Mouse (Mus musculus) liver, embryonic 12.5 days (tissue): Measurements from ENCODE around the gene Syn2. TPM values are rescaled to one million over a fixed set of nuclear protein-coding genes. Genes with fewer than 3 reads are reported as not detected.

Source experiments
- ATAC-seq: fragments of 200-750 bp; cut with Nextera tagmentation; 2 replicates; pipeline ENCODE4 v1.8.0; 2017; ENCODE audit warnings: moderate number of reproducible peaks, mild to moderate bottlenecking, moderate library complexity
- H3K27ac ChIP-seq: fragments of 300-500 bp; sonication (generic); 2 replicates; pipeline ENCODE4 v1.5.1; 2016; ENCODE audit warnings: mild to moderate bottlenecking
- H3K27me3 ChIP-seq: fragments of 300-500 bp; sonication (generic); replicated peaks from 2 replicates; pipeline ENCODE4 v1.6.1; 2016; ENCODE audit warnings: mild to moderate bottlenecking, moderate library complexity
- H3K36me3 ChIP-seq: fragments of 300-500 bp; sonication (generic); 2 replicates; pipeline ENCODE4 v1.6.1; 2016; ENCODE audit warnings: mild to moderate bottlenecking, moderate library complexity
- H3K4me1 ChIP-seq: fragments of 300-500 bp; sonication (generic); 2 replicates; pipeline ENCODE4 v1.6.1; 2016
- H3K4me2 ChIP-seq: fragments of 300-500 bp; sonication (generic); 2 replicates; pipeline ENCODE4 v1.6.1; 2016; ENCODE audit warnings: mild to moderate bottlenecking, moderate library complexity
- H3K4me3 ChIP-seq: fragments of 300-500 bp; sonication (generic); 2 replicates; pipeline ENCODE4 v1.5.1; 2016; ENCODE audit warnings: mild to moderate bottlenecking, moderate library complexity
- H3K9ac ChIP-seq: fragments of 300-500 bp; sonication (generic); 2 replicates; pipeline ENCODE4 v1.6.1; 2016; ENCODE audit warnings: mild to moderate bottlenecking, moderate library complexity
- H3K9me3 ChIP-seq: fragments of 300-500 bp; sonication (generic); replicated peaks from 2 replicates; pipeline ENCODE4 v1.6.1; 2016; ENCODE audit warnings: mild to moderate bottlenecking, moderate library complexity
- WGBS: fragments of 180-500 bp; shearing (Covaris S2); methylation state at CpG from one replicate; pipeline ENCODE4 v1.1.7; 2016; ENCODE audit not compliant: insufficient replicate concordance; 5-methylcytosine and 5-hydroxymethylcytosine counted together
- polyA plus RNA-seq: library from polyadenylated mRNA; unstranded; fragments of >200 nt; fragmentation: Nextera tagmentation; extraction: Ambion mirVana; gene quantifications from 2 replicates; pipeline ENCODE4 v1.2.1, GENCODE M21; 2016

The Syn2 gene
- polyA plus RNA-seq, 1 experiment from 2014 or later: not detected

GRCm38 (mm10) chr6:115275116-115275815, 140.6 kb downstream of the Syn2 start:
- Histone ChIP-seq H3K36me3 (no peaks in the 10 kb centered on the region), H3K27me3 (0 out of 2 replicates have a peak, but pooled peaks cover 9% of the 10 kb centered on the region), H3K4me3 (no peak overlapping the region), H3K4me2 (no peak overlapping the region), H3K4me1 (0 out of 2 replicates have a peak, but pooled peaks cover 3% of the 10 kb centered on the region), H3K9me3 (no peaks in the 10 kb centered on the region), H3K9ac (no peak overlapping the region), H3K27ac (no peak overlapping the region)
- 77% methylated on average over 10 of the region's 10 CpGs for WGBS
- ATAC-seq: no peak

DNA sequence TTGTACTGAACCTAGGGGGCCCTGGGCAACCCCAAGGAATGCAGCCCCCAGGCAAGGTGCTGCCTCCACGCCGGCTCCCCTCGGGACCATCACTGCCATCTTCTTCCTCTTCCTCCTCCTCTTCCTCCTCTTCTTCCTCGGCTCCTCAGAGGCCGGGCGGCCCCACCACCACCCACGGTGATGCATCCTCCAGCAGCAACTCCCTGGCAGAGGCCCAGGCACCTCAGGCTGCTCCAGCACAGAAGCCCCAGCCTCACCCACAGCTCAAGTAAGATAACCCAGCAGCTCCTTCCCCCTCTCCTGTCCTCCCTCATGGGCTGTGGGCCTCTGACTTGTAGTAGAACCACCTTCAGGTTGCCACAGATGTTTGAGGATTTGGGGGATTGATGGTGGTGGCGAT, 143.4 kb downstream of the Syn2 start:
- Histone ChIP-seq H3K36me3 (no peaks in the 10 kb centered on the region), H3K9me3 (no peaks in the 10 kb centered on the region), H3K27ac (no peak overlapping the region), H3K4me3 (no peak overlapping the region), H3K4me1 (0 out of 2 replicates have a peak, but pooled peaks cover 3% of the 10 kb centered on the region), H3K27me3 (0 out of 2 replicates have a peak, but pooled peaks cover 5% of the 10 kb centered on the region), H3K9ac (no peak overlapping the region), H3K4me2 (no peak overlapping the region)
- WGBS: 59% methylated on average over 8 of the region's 8 CpGs
- no peak for ATAC-seq

DNA sequence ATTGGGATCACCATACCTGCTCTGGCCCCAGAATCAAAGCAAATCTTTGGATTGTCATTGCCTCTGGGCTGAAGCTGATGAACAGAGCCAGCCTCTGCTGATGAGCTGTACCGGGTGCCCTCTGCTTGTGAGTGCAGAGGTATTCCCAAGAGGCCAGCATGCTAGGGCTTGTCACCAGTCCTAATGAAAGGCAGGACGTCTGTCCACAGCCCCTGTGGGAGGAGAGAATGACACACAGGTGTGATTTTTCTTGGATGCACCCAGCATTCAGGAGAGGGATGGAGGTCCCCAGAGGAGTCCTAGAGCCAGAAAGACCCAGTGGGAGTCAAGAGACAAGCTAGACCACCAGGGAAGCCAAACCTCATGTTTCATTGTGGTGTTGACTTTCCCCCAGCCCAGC, 144.9 kb downstream of the Syn2 start:
- 0 out of 2 replicates have a peak, but pooled peaks cover 5% of the 10 kb centered on the region for H3K27me3 ChIP-seq
- ATAC-seq: no peak
- no peak overlapping the region for H3K27ac ChIP-seq
- no peaks in the 10 kb centered on the region for H3K36me3 ChIP-seq
- no peak overlapping the region for H3K4me3 ChIP-seq
- WGBS: 49% methylated on average over 2 of the region's 2 CpGs
- H3K9me3 ChIP-seq: no peaks in the 10 kb centered on the region
- H3K9ac ChIP-seq: no peak overlapping the region
- H3K4me2 ChIP-seq: no peak overlapping the region
- 0 out of 2 replicates have a peak, but pooled peaks cover 3% of the 10 kb centered on the region for H3K4me1 ChIP-seq

GRCm38 (mm10) chr6:115284153-115284552, 149.5 kb downstream of the Syn2 start:
- H3K27me3 ChIP-seq: no peaks in the 10 kb centered on the region
- no peaks in the 10 kb centered on the region for H3K36me3 ChIP-seq
- no peak overlapping the region for H3K9ac ChIP-seq
- H3K4me3 ChIP-seq: no peak overlapping the region
- 59% methylated on average over 2 of the region's 2 CpGs for WGBS
- H3K4me1 ChIP-seq: no peaks in the 10 kb centered on the region
- no peak overlapping the region for H3K27ac ChIP-seq
- no peaks in the 10 kb centered on the region for H3K9me3 ChIP-seq
- no peak overlapping the region for H3K4me2 ChIP-seq
- no peak for ATAC-seq

- Histone ChIP-seq H3K4me3 (no peak overlapping the region), H3K27ac (no peak overlapping the region), H3K9me3 (no peaks in the 10 kb centered on the region), H3K9ac (no peak overlapping the region), H3K27me3 (no peaks in the 10 kb centered on the region), H3K36me3 (no peaks in the 10 kb centered on the region), H3K4me1 (no peaks in the 10 kb centered on the region), H3K4me2 (no peak overlapping the region)
- no peak for ATAC-seq
- WGBS: 70% methylated on average over 6 of the region's 6 CpGs
Observed at GRCm38 (mm10) chr6:115286441-115286840, 151.7 kb downstream of the Syn2 start.

GRCm38 (mm10) chr6:115288223-115288622, 153.5 kb downstream of the Syn2 start:
- Histone ChIP-seq H3K4me3 (no peak overlapping the region), H3K4me2 (no peak overlapping the region), H3K9me3 (no peaks in the 10 kb centered on the region), H3K36me3 (no peaks in the 10 kb centered on the region), H3K27ac (no peak overlapping the region), H3K9ac (no peak overlapping the region), H3K27me3 (no peaks in the 10 kb centered on the region), H3K4me1 (no peaks in the 10 kb centered on the region)
- ATAC-seq: no peak
- WGBS: 70% methylated on average over 3 of the region's 3 CpGs

DNA sequence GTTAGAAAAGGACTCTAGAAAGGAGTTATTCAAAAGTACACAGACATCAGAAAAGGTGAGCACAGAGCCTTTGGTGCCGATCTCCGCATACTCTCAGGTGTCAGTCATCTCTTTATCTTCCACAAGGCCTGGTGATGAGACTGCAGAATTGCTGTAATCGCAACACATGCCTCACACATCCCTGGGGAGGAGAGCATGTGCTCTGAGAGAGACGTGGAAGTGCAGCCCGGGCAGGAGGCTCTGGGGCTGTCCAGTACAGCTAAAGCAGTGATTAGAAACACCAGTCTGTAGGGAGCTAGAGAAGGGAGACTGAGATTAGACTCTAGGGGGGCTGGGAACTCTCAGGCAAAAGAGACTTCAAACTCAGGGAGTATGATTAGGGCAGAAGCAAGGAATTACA, 155.9 kb downstream of the Syn2 start:
- Histone ChIP-seq H3K4me3 (no peak overlapping the region), H3K9ac (no peak overlapping the region), H3K36me3 (no peaks in the 10 kb centered on the region), H3K27me3 (no peaks in the 10 kb centered on the region), H3K4me1 (no peaks in the 10 kb centered on the region), H3K9me3 (no peaks in the 10 kb centered on the region), H3K27ac (no peak overlapping the region), H3K4me2 (no peak overlapping the region)
- WGBS: 45% methylated on average over 5 of the region's 5 CpGs
- no peak for ATAC-seq

DNA sequence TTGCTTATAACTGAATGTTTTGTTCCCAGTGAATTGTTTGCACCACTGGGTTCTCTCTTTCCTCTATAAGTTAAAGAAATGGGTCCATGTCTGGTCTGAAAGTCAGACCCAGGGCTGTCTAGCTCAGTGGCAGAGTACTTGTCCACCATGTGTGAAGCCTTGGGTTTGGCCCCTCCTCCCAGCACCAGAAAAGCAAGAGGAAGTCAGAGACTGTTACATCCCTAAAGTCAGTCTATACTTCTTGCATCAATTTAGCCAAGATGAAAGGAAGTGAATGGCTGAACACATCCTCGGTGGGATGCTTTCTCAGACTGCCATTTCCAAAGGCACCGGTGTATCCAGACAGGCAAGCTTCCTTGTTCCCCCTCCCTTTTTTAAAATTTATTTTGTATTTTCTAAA, 156.4 kb downstream of the Syn2 start:
- ATAC-seq: no peak
- no peak overlapping the region for H3K4me3 ChIP-seq
- no peaks in the 10 kb centered on the region for H3K36me3 ChIP-seq
- H3K4me1 ChIP-seq: no peaks in the 10 kb centered on the region
- no peak overlapping the region for H3K27ac ChIP-seq
- WGBS: 50% methylated on average over 2 of the region's 2 CpGs
- H3K9ac ChIP-seq: no peak overlapping the region
- H3K4me2 ChIP-seq: no peak overlapping the region
- no peaks in the 10 kb centered on the region for H3K9me3 ChIP-seq
- no peaks in the 10 kb centered on the region for H3K27me3 ChIP-seq

DNA sequence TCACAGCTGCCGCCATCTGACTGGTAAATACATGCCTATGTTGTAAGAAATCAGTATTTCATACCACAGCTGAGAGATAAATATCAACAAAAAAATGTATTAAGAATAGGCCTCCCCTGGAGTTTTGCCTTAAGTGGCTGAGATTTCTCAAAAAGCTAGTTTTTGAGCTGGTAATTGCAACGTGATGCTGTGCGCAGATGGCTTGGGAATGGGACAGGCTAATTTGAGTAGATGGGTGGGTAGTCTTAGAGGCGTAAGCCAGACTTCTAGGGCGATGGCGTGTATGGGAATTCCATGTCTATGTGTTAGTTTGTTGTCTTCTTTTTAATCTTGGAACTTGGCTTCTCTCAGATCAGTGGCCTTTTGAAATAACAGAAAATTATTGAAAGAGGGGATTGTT, 157.1 kb downstream of the Syn2 start:
- 73% methylated on average over 6 of the region's 6 CpGs for WGBS
- Histone ChIP-seq H3K27ac (no peak overlapping the region), H3K4me1 (no peaks in the 10 kb centered on the region), H3K36me3 (no peaks in the 10 kb centered on the region), H3K4me3 (no peak overlapping the region), H3K9me3 (no peaks in the 10 kb centered on the region), H3K4me2 (no peak overlapping the region), H3K9ac (no peak overlapping the region), H3K27me3 (no peaks in the 10 kb centered on the region)
- ATAC-seq: no peak

GRCm38 (mm10) chr6:115292621-115293020, 157.9 kb downstream of the Syn2 start:
- WGBS: 59% methylated on average over 6 of the region's 6 CpGs
- H3K4me3 ChIP-seq: no peak overlapping the region
- no peak overlapping the region for H3K4me2 ChIP-seq
- ATAC-seq: no peak
- H3K27me3 ChIP-seq: no peaks in the 10 kb centered on the region
- no peaks in the 10 kb centered on the region for H3K4me1 ChIP-seq
- no peaks in the 10 kb centered on the region for H3K9me3 ChIP-seq
- no peaks in the 10 kb centered on the region for H3K36me3 ChIP-seq
- H3K9ac ChIP-seq: no peak overlapping the region
- H3K27ac ChIP-seq: no peak overlapping the region

DNA sequence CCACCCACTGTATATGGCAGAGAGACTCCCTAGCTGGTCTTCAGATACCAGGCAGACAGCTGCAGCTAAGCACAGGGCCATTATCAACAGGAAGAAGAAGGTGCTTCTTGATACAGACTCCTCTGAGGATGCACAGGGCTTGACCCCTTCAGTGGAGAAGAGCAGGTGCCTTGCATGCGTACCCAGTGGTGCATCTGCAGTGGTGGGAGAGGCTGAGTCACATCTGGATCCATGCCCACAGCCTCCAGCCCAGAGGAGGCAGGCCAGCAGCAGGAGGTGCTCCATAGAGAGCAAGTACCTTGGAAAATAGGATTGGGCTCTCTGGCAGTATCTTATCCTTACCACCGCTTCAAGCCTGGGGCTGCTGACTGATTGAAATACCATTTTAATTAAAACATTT, 159.2 kb downstream of the Syn2 start:
- H3K27ac ChIP-seq: no peak overlapping the region
- H3K4me2 ChIP-seq: no peak overlapping the region
- no peak for ATAC-seq
- no peaks in the 10 kb centered on the region for H3K27me3 ChIP-seq
- H3K36me3 ChIP-seq: no peaks in the 10 kb centered on the region
- H3K4me1 ChIP-seq: no peaks in the 10 kb centered on the region
- no peak overlapping the region for H3K9ac ChIP-seq
- no peak overlapping the region for H3K4me3 ChIP-seq
- 69% methylated on average over 2 of the region's 2 CpGs for WGBS
- no peaks in the 10 kb centered on the region for H3K9me3 ChIP-seq

DNA sequence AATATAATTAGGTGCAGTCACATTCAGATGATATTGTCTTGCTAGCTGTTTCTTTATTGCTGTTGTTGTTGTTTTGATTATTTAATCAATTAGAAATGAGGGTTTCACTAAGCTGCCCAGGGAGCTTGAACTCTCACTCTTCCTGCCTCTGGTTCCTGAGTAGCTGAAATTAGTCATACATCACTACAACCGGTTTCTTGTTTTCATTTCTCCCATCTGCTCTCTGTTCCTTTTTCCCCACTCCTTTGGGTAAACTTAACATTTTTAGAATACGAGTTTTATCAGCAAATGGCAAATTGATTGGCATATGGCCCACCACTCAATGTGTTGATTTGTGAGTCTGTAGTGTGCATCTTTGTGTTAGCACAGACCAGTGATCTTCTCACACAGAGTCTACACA, 172.4 kb downstream of the Syn2 start:
- Histone ChIP-seq H3K9me3 (no peaks in the 10 kb centered on the region), H3K27me3 (no peaks in the 10 kb centered on the region), H3K4me2 (no peak overlapping the region), H3K36me3 (no peaks in the 10 kb centered on the region), H3K4me3 (no peak overlapping the region), H3K4me1 (no peaks in the 10 kb centered on the region), H3K9ac (no peak overlapping the region), H3K27ac (no peak overlapping the region)
- WGBS: 49% methylated on average over 2 of the region's 2 CpGs
- no peak for ATAC-seq

- no peak overlapping the region for H3K4me3 ChIP-seq
- ATAC-seq: no peak
- no peaks in the 10 kb centered on the region for H3K4me1 ChIP-seq
- H3K9ac ChIP-seq: no peak overlapping the region
- WGBS: 77% methylated on average over 12 of the region's 12 CpGs
- H3K4me2 ChIP-seq: no peak overlapping the region
- H3K36me3 ChIP-seq: no peaks in the 10 kb centered on the region
- no peaks in the 10 kb centered on the region for H3K27me3 ChIP-seq
- no peak overlapping the region for H3K27ac ChIP-seq
- H3K9me3 ChIP-seq: no peaks in the 10 kb centered on the region
Observed at GRCm38 (mm10) chr6:115312780-115313179, 178.1 kb downstream of the Syn2 start.
